Mouse (Mus musculus): ENCODE measurements around the gene Klhl30.
A peak's percentile ranks its signal among the peaks of the same experiment; 100 is the strongest.

Klhl30 gene

GRCm38 (mm10) chr1:91350841-91351240 is at the start of gene Klhl30:
Klhl30 (plus strand) TSS chr1:91351016.
- DNase-seq (ENCODE audit: low spot score): no peak

- no peak for DNase-seq (ENCODE audit: low spot score)
Measured at GRCm38 (mm10) chr1:91301206-91301920, 49.5 kb upstream of the Klhl30 start.

GRCm38 (mm10) chr1:91302021-91302420 is 48.8 kb upstream of the Klhl30 start:
- DNase-seq (ENCODE audit: low spot score): no peak

- DNase-seq (ENCODE audit: low spot score): no peak
Measured at GRCm38 (mm10) chr1:91304621-91305020, 46.2 kb upstream of the Klhl30 start.

GRCm38 (mm10) chr1:91309366-91310085 is 41.3 kb upstream of the Klhl30 start:
- no peak for DNase-seq (ENCODE audit: low spot score)

GRCm38 (mm10) chr1:91312273-91312672 is 38.5 kb upstream of the Klhl30 start:
- DNase-seq (ENCODE audit: low spot score): no peak

GRCm38 (mm10) chr1:91313251-91313650 is 37.6 kb upstream of the Klhl30 start:
- no peak for DNase-seq (ENCODE audit: low spot score)

GRCm38 (mm10) chr1:91317656-91318055 is 33.2 kb upstream of the Klhl30 start:
- DNase-seq (ENCODE audit: low spot score): no peak

GRCm38 (mm10) chr1:91321760-91322438 is 28.9 kb upstream of the Klhl30 start, which contains the start of gene Espnl:
Espnl (plus strand) TSS chr1:91322075.
- no peak for DNase-seq (ENCODE audit: low spot score)

GRCm38 (mm10) chr1:91324646-91325045 is 26.2 kb upstream of the Klhl30 start:
- no peak for DNase-seq (ENCODE audit: low spot score)

- DNase-seq (ENCODE audit: low spot score): no peak
Measured at GRCm38 (mm10) chr1:91325488-91326042, 25.3 kb upstream of the Klhl30 start.

- no peak for DNase-seq (ENCODE audit: low spot score)
Measured at GRCm38 (mm10) chr1:91332102-91332501, 18.7 kb upstream of the Klhl30 start.

- DNase-seq (ENCODE audit: low spot score): no peak
Measured at GRCm38 (mm10) chr1:91333582-91333981, 17.2 kb upstream of the Klhl30 start.

- no peak for DNase-seq (ENCODE audit: low spot score)
Measured at GRCm38 (mm10) chr1:91337355-91337754, 13.5 kb upstream of the Klhl30 start.

- peak; percentile 68 for DNase-seq (ENCODE audit: low spot score)
Measured at GRCm38 (mm10) chr1:91344001-91344400, 6.8 kb upstream of the Klhl30 start.

- DNase-seq (ENCODE audit: low spot score): peak; percentile 55
Measured at GRCm38 (mm10) chr1:91344921-91345685, 5.7 kb upstream of the Klhl30 start.

- peak; percentile 73 for DNase-seq (ENCODE audit: low spot score)
Measured at GRCm38 (mm10) chr1:91346892-91347291, 3.9 kb upstream of the Klhl30 start.

GRCm38 (mm10) chr1:91351249-91351648 is 433 bp downstream of the Klhl30 start:
- DNase-seq (ENCODE audit: low spot score): no peak

GRCm38 (mm10) chr1:91352277-91352676 is 1.5 kb downstream of the Klhl30 start:
- no peak for DNase-seq (ENCODE audit: low spot score)

- DNase-seq (ENCODE audit: low spot score): no peak
Measured at GRCm38 (mm10) chr1:91356105-91356504, 5.3 kb downstream of the Klhl30 start.

GRCm38 (mm10) chr1:91362113-91362512 is 11.3 kb downstream of the Klhl30 start:
- no peak for DNase-seq (ENCODE audit: low spot score)
